Mouse (Mus musculus): ENCODE results near the gene Tmem150c. TPM values are rescaled to one million over a fixed set of nuclear protein-coding genes. Genes with fewer than 3 reads are reported as not detected.

Tmem150c gene
- polyA plus RNA-seq, 1 experiment, result 23.2 TPM

GRCm38 (mm10) chr5:100047143-100047640, 112.4 kb downstream of the Tmem150c start:
- no peak for TF ChIP-seq POLR2A (IDR thresholded peaks at IDR 0.05; ENCODE audit: borderline replicate concordance, extremely low read depth, insufficient read depth, insufficient read length, poor library complexity, severe bottlenecking)
- no peak for TF ChIP-seq CTCF (IDR thresholded peaks at IDR 0.05; ENCODE audit: borderline replicate concordance, extremely low read depth, insufficient read depth, insufficient read length)
- no peak for DNase-seq (ENCODE audit: low read depth)

GRCm38 (mm10) chr5:100046096-100046495, 113.5 kb downstream of the Tmem150c start:
- TF ChIP-seq CTCF (IDR thresholded peaks at IDR 0.05; ENCODE audit: borderline replicate concordance, extremely low read depth, insufficient read depth, insufficient read length) (no peak), POLR2A (IDR thresholded peaks at IDR 0.05; ENCODE audit: borderline replicate concordance, extremely low read depth, insufficient read depth, insufficient read length, poor library complexity, severe bottlenecking) (no peak)
- DNase-seq (ENCODE audit: low read depth), result peak; percentile 53

GRCm38 (mm10) chr5:100044621-100045020, 115.0 kb downstream of the Tmem150c start:
- no peak for TF ChIP-seq CTCF (IDR thresholded peaks at IDR 0.05; ENCODE audit: borderline replicate concordance, extremely low read depth, insufficient read depth, insufficient read length)
- TF ChIP-seq POLR2A (IDR thresholded peaks at IDR 0.05; ENCODE audit: borderline replicate concordance, extremely low read depth, insufficient read depth, insufficient read length, poor library complexity, severe bottlenecking), result no peak
- no peak for DNase-seq (ENCODE audit: low read depth)

- TF ChIP-seq POLR2A (IDR thresholded peaks at IDR 0.05; ENCODE audit: borderline replicate concordance, extremely low read depth, insufficient read depth, insufficient read length, poor library complexity, severe bottlenecking) (no peak), CTCF (IDR thresholded peaks at IDR 0.05; ENCODE audit: borderline replicate concordance, extremely low read depth, insufficient read depth, insufficient read length) (no peak)
- DNase-seq (ENCODE audit: low read depth), result no peak
Observed at GRCm38 (mm10) chr5:100044030-100044429, 115.6 kb downstream of the Tmem150c start.

GRCm38 (mm10) chr5:100043361-100043760, 116.2 kb downstream of the Tmem150c start:
- TF ChIP-seq CTCF (IDR thresholded peaks at IDR 0.05; ENCODE audit: borderline replicate concordance, extremely low read depth, insufficient read depth, insufficient read length), result no peak
- peak; percentile 80 for DNase-seq (ENCODE audit: low read depth)

GRCm38 (mm10) chr5:100042467-100042866, 117.1 kb downstream of the Tmem150c start:
- no peak for DNase-seq (ENCODE audit: low read depth)
- TF ChIP-seq POLR2A (IDR thresholded peaks at IDR 0.05; ENCODE audit: borderline replicate concordance, extremely low read depth, insufficient read depth, insufficient read length, poor library complexity, severe bottlenecking) (no peak), CTCF (IDR thresholded peaks at IDR 0.05; ENCODE audit: borderline replicate concordance, extremely low read depth, insufficient read depth, insufficient read length) (no peak)

GRCm38 (mm10) chr5:100041272-100041671, 118.3 kb downstream of the Tmem150c start:
- TF ChIP-seq CTCF (IDR thresholded peaks at IDR 0.05; ENCODE audit: borderline replicate concordance, extremely low read depth, insufficient read depth, insufficient read length) (no peak), POLR2A (IDR thresholded peaks at IDR 0.05; ENCODE audit: borderline replicate concordance, extremely low read depth, insufficient read depth, insufficient read length, poor library complexity, severe bottlenecking) (no peak)
- DNase-seq (ENCODE audit: low read depth), result no peak

- DNase-seq (ENCODE audit: low read depth), result no peak
- no peak for TF ChIP-seq CTCF (IDR thresholded peaks at IDR 0.05; ENCODE audit: borderline replicate concordance, extremely low read depth, insufficient read depth, insufficient read length)
- no peak for TF ChIP-seq POLR2A (IDR thresholded peaks at IDR 0.05; ENCODE audit: borderline replicate concordance, extremely low read depth, insufficient read depth, insufficient read length, poor library complexity, severe bottlenecking)
Observed at GRCm38 (mm10) chr5:100040281-100040784, 119.3 kb downstream of the Tmem150c start.

GRCm38 (mm10) chr5:100039602-100040142, 119.9 kb downstream of the Tmem150c start, which contains the start of the genes Hnrnpdl and Enoph1:
TSS of gene Hnrnpdl (minus strand) at chr5:100039664.
TSS of gene Enoph1 (plus strand) at chr5:100039985.
- peak; percentile 15; the same call in 1 of the 2 replicates for TF ChIP-seq CTCF (IDR thresholded peaks at IDR 0.05; ENCODE audit: borderline replicate concordance, extremely low read depth, insufficient read depth, insufficient read length)
- TF ChIP-seq POLR2A (IDR thresholded peaks at IDR 0.05; ENCODE audit: borderline replicate concordance, extremely low read depth, insufficient read depth, insufficient read length, poor library complexity, severe bottlenecking), result peak; percentile 90
- peak; percentile 99 for DNase-seq (ENCODE audit: low read depth)

- peak; percentile 57; the same call in 1 of the 2 replicates for TF ChIP-seq POLR2A (IDR thresholded peaks at IDR 0.05; ENCODE audit: borderline replicate concordance, extremely low read depth, insufficient read depth, insufficient read length, poor library complexity, severe bottlenecking)
- peak; percentile 96 for TF ChIP-seq CTCF (IDR thresholded peaks at IDR 0.05; ENCODE audit: borderline replicate concordance, extremely low read depth, insufficient read depth, insufficient read length)
- peak; percentile 97 for DNase-seq (ENCODE audit: low read depth)
Observed at GRCm38 (mm10) chr5:100038714-100039601, 120.7 kb downstream of the Tmem150c start.

- DNase-seq (ENCODE audit: low read depth), result peak; percentile 94
- 0 out of 2 replicates have a peak, but pooled peaks have one; percentile 0 for TF ChIP-seq CTCF (IDR thresholded peaks at IDR 0.05; ENCODE audit: borderline replicate concordance, extremely low read depth, insufficient read depth, insufficient read length)
- no peak for TF ChIP-seq POLR2A (IDR thresholded peaks at IDR 0.05; ENCODE audit: borderline replicate concordance, extremely low read depth, insufficient read depth, insufficient read length, poor library complexity, severe bottlenecking)
Observed at GRCm38 (mm10) chr5:100037965-100038713, 121.5 kb downstream of the Tmem150c start.

All from brain, embryonic 14.5 days (tissue).